Mouse (Mus musculus) retina, adult 2 months (tissue): Measurements from ENCODE around the gene Rgs7.

ENCODE experiments used
- DNase-seq: peaks from one replicate; pipeline ENCODE4 v3.0.0-alpha.2; 2012; ENCODE audit warnings: low read depth, low spot score

Rgs7 gene

GRCm38 (mm10) chr1:175300895-175301294 is 191.4 kb downstream of the Rgs7 start:
- DNase-seq = no peak

GRCm38 (mm10) chr1:175300404-175300803 is 191.9 kb downstream of the Rgs7 start:
- no peak for DNase-seq

- DNase-seq = no peak
Observed at GRCm38 (mm10) chr1:175299603-175300397, 192.5 kb downstream of the Rgs7 start.

- DNase-seq = no peak
Observed at GRCm38 (mm10) chr1:175296906-175297305, 195.4 kb downstream of the Rgs7 start.

GRCm38 (mm10) chr1:175290072-175290471 is 202.2 kb downstream of the Rgs7 start:
- no peak for DNase-seq

- DNase-seq = no peak
Observed at GRCm38 (mm10) chr1:175262341-175262740, 230.0 kb downstream of the Rgs7 start.

GRCm38 (mm10) chr1:175259374-175259773 is 232.9 kb downstream of the Rgs7 start:
- DNase-seq = no peak

GRCm38 (mm10) chr1:175255224-175255623 is 237.1 kb downstream of the Rgs7 start:
- no peak for DNase-seq

GRCm38 (mm10) chr1:175254724-175255123 is 237.6 kb downstream of the Rgs7 start:
- no peak for DNase-seq

- DNase-seq = no peak
Observed at GRCm38 (mm10) chr1:175242135-175242534, 250.2 kb downstream of the Rgs7 start.

- no peak for DNase-seq
Observed at GRCm38 (mm10) chr1:175240137-175240536, 252.2 kb downstream of the Rgs7 start.

- DNase-seq = no peak
Observed at GRCm38 (mm10) chr1:175221593-175222500, 270.5 kb downstream of the Rgs7 start.

- DNase-seq = no peak
Observed at GRCm38 (mm10) chr1:175219563-175219962, 272.7 kb downstream of the Rgs7 start.

GRCm38 (mm10) chr1:175207004-175207403 is 285.3 kb downstream of the Rgs7 start:
- DNase-seq = no peak

GRCm38 (mm10) chr1:175205633-175206032 is 286.7 kb downstream of the Rgs7 start:
- no peak for DNase-seq

- no peak for DNase-seq
Observed at GRCm38 (mm10) chr1:175203544-175203943, 288.8 kb downstream of the Rgs7 start.

- no peak for DNase-seq
Observed at GRCm38 (mm10) chr1:175202902-175203301, 289.4 kb downstream of the Rgs7 start.

- no peak for DNase-seq
Observed at GRCm38 (mm10) chr1:175198881-175199280, 293.4 kb downstream of the Rgs7 start.

GRCm38 (mm10) chr1:175195806-175196205 is 296.5 kb downstream of the Rgs7 start:
- DNase-seq = no peak

GRCm38 (mm10) chr1:175188186-175188585 is 304.1 kb downstream of the Rgs7 start:
- no peak for DNase-seq

GRCm38 (mm10) chr1:175185211-175185610 is 307.1 kb downstream of the Rgs7 start:
- DNase-seq = no peak

GRCm38 (mm10) chr1:175184736-175185135 is 307.6 kb downstream of the Rgs7 start:
- DNase-seq = no peak

- DNase-seq = no peak
Observed at GRCm38 (mm10) chr1:175178733-175179132, 313.6 kb downstream of the Rgs7 start.
